Mouse (Mus musculus) thymus, postnatal 0 days (tissue): Measurements from ENCODE around the gene Dusp22. TPM values are rescaled to one million over a fixed set of nuclear protein-coding genes. Genes with fewer than 3 reads are reported as not detected.
A peak's percentile ranks its signal among the peaks of the same experiment; 100 is the strongest.

Experiments used
- DNase-seq: peaks from one replicate; pipeline ENCODE4 v3.0.0-alpha.2; 2015; ENCODE audit warnings: low spot score
- polyA plus RNA-seq: library from polyadenylated mRNA; unstranded; fragments of >200 nt; fragmentation: Nextera tagmentation; extraction: Ambion mirVana; gene quantifications from 2 replicates; pipeline ENCODE4 v1.2.1, GENCODE M21; 2015

The Dusp22 gene
- polyA plus RNA-seq, 1 experiment from 2014 or later, result 21.2 TPM

- peak; percentile 12 for DNase-seq
Measured at GRCm38 (mm10) chr13:30749557-30750141, 89.8 kb downstream of the Dusp22 start.

- peak; percentile 27 for DNase-seq
Measured at GRCm38 (mm10) chr13:30750461-30751303, 90.9 kb downstream of the Dusp22 start.

DNA sequence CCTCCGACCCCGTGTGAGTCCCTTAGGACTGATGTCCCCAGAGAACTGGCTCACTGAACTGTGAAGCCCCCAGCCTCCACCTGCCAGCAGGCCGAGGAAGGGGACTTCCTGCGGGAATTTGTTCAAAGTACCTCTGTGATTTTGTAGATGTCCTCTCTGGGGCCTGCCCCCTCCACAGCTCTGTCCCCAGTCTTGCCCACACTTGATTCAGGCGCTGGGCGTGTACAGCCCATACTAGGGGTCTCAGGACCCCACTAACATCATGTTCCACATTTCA, 91.4 kb downstream of the Dusp22 start:
- DNase-seq, result no peak

GRCm38 (mm10) chr13:30752581-30753187, 92.9 kb downstream of the Dusp22 start:
- DNase-seq, result no peak

GRCm38 (mm10) chr13:30753441-30753840, 93.6 kb downstream of the Dusp22 start:
- no peak for DNase-seq

DNA sequence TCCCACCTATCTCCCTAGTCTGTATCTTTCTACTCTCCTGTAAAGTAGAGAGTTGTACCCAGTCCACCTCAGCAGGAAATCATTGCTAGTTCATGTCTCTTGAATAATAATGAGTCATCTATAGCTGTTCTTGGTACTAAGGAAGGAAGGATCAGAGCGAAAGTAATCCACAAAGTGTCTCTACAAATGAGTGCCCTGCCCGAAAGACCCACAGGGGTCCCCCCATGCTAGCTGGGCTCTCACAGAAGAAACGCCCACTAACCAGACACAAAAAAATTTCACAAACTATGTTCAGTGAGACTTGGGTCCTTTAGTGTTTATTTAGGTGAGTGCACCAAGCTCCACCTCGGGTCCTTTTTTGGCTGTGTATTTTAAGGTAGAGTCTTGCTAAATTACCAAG, 94.3 kb downstream of the Dusp22 start:
- DNase-seq, result no peak

DNA sequence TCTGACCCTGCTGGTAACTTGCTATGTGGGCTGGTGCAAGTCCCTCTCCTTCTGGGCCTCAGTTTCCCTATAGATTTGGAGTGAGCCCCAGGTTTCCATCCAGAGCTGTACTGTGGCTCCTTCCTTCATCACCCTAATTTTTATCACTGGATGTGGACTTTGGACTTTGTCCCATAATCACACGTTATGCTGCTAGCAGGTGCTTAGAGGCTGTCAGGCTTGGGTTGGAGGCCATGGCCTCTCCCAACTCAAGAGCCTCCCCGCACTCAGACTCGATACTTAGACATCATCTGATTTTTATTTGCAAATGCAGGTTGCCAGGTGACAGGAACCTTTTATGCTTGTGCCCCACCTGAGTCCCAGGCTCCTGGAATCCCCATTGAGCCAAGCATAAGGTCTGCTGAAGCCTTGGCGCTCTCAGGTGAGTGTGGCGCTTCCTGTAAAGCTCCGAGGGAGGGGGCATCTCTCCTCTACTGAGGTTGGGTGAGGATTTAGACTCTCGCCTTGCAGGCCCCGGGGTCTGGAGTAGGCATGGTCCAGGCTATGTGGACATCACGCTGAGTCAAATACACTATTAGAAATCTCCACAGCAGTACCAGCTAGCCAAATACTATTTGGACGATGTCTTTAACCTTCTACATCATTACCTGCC, 95.2 kb downstream of the Dusp22 start:
- no peak for DNase-seq

- no peak for DNase-seq
Measured at GRCm38 (mm10) chr13:30755577-30755976, 95.8 kb downstream of the Dusp22 start.

- no peak for DNase-seq
Measured at GRCm38 (mm10) chr13:30755998-30756639, 96.3 kb downstream of the Dusp22 start.

DNA sequence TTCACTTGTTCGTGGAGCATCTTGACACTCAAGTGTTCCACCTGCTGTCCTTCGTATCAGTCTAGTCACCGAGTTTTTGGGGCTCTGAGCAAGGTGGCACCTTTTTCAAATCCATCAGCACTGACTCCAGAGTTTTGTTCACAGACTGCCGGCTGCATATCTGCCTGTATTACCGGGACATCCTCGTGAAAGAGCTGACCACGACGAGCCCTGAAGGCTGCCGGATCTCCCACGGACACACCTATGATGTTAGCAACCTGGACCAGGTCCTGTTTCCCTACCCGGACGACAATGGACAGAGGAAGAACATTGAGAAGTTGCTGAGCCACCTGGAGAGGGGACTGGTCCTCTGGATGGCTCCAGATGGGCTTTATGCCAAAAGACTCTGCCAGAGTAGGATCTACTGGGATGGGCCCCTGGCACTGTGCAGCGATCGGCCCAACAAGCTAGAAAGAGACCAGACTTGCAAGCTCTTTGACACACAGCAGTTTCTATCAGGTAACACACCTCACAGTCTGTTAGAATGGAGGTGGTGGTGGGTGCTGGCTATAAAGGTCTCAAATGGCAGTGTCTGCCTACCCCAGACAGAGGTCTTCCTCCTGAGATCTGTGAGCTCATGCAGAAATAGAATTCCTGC, 97.6 kb downstream of the Dusp22 start:
- DNase-seq, result no peak

DNA sequence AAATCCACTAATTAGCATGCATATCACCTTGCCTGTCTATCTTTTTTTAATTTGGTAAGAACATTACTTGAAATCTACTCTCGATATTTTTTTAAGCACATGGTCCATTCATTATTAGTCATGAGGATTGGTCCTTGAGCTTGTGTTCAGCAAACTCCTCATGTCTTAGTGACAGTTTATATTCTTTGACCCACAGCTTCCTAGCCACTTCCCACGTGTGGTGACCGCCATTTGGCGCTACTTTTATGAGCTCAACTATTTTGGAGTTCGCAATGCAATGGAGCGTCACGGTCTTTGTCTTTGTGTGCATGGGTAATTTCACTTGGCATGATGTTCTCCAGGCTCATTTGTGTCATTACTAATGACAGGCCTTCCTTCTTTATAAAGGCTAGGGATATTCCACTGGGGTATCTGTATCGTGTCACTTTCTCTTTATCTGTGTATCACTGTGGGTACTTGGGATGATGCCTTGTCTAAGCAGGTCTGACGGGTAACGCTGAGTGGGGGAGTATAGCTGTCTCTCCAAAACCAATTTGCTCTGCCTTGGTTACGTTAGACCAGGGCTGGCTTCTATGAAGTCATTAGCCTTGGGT, 99.1 kb downstream of the Dusp22 start:
- DNase-seq, result no peak

DNA sequence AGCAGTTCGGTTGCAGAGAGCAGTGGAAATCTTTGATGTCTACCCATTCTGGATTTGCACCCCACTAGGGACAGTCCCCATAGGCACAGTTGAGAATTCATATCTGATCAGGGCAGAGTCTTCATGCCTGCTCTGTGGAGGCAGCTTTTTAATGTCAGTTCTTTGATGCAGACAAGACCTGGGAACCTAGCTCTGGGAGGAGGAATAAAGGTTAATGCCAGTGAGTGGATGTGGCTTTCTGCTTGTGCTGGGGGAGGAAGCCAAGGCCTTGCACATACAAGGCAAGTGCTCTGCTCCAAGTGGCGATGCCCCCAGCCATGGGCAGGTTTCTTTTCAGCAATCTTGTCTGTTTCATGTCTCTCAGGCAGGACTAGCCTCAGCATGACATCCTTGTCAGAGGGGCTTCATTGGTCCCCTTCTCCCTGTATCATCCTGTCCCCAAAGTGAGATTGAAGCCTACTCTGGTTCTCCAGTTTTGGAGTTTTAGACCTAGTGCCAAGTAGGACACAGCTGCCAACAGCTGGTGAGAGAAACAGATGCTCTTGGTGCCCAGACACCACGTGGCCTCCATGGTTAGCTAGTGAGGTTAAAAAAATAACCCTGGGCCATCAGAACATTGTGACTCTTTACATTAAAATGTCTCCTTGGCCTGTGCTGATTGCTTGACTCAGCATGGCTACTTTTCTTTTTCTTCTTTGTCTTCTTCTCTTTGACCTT, 100.7 kb downstream of the Dusp22 start:
- peak; percentile 84 for DNase-seq

Other genes starting within 250 kb of the Dusp22 start
- 273 and 282 TPM in 2 replicates for gene Uqcrfs1, start 114.6 kb upstream of the Dusp22 start, polyA plus RNA-seq
- gene Irf4, start 89.2 kb downstream of the Dusp22 start, polyA plus RNA-seq, result 1.6 and 1.7 TPM in 2 replicates